Mouse (Mus musculus) hindbrain, embryonic 13.5 days (tissue): ENCODE measurements around the gene Ufsp1. TPM values are rescaled to one million over a fixed set of nuclear protein-coding genes. Genes with fewer than 3 reads are reported as not detected.

Experiments
- ATAC-seq: fragments of 200-750 bp; cut with Nextera tagmentation; 2 replicates; pipeline ENCODE4 v1.8.0; 2017; ENCODE audit warnings: moderate TSS enrichment; ENCODE audit not compliant: low FRiP score
- H3K27ac ChIP-seq: fragments of 300-500 bp; sonication (generic); 2 replicates; pipeline ENCODE4 v1.5.1; 2015; ENCODE audit warnings: inconsistent platforms, mild to moderate bottlenecking, moderate library complexity
- H3K27me3 ChIP-seq: fragments of 300-500 bp; sonication (generic); 2 replicates; pipeline ENCODE4 v1.6.1; 2015; ENCODE audit warnings: mild to moderate bottlenecking, inconsistent platforms
- H3K36me3 ChIP-seq: fragments of 300-500 bp; sonication (generic); 2 replicates; pipeline ENCODE4 v1.6.1; 2015; ENCODE audit warnings: mild to moderate bottlenecking, inconsistent platforms
- H3K4me1 ChIP-seq: fragments of 300-500 bp; sonication (generic); replicated peaks from 2 replicates; pipeline ENCODE4 v1.6.1; 2015; ENCODE audit warnings: inconsistent platforms
- H3K4me2 ChIP-seq: fragments of 300-500 bp; sonication (generic); 2 replicates; pipeline ENCODE4 v1.6.1; 2015; ENCODE audit warnings: inconsistent platforms, mild to moderate bottlenecking, moderate library complexity
- H3K4me3 ChIP-seq: fragments of 300-500 bp; sonication (generic); 2 replicates; pipeline ENCODE4 v1.5.1; 2015; ENCODE audit warnings: mild to moderate bottlenecking, inconsistent platforms
- H3K9ac ChIP-seq: fragments of 300-500 bp; sonication (generic); 2 replicates; pipeline ENCODE4 v1.6.1; 2015; ENCODE audit warnings: mild to moderate bottlenecking, inconsistent platforms
- H3K9me3 ChIP-seq: fragments of 300-500 bp; sonication (generic); 2 replicates; pipeline ENCODE4 v1.6.1; 2016; ENCODE audit warnings: inconsistent platforms
- WGBS: fragments of 180-500 bp; shearing (Covaris S2); methylation state at CpG from one replicate; pipeline ENCODE4 v1.1.7; 2015; 5-methylcytosine and 5-hydroxymethylcytosine counted together
- microRNA-seq: library from miRNA; unstranded; fragments of <30 nt; microRNA quantifications from one replicate; pipeline ENCODE4, GENCODE M21; 2016
- polyA plus RNA-seq: library from polyadenylated mRNA; unstranded; fragments of >200 nt; fragmentation: Nextera tagmentation; extraction: Ambion mirVana; gene quantifications from 2 replicates; pipeline ENCODE4 v1.2.1, GENCODE M21; 2015

Gene Ufsp1
- polyA plus RNA-seq, 1 experiment from 2014 or later = 14.1 TPM

DNA sequence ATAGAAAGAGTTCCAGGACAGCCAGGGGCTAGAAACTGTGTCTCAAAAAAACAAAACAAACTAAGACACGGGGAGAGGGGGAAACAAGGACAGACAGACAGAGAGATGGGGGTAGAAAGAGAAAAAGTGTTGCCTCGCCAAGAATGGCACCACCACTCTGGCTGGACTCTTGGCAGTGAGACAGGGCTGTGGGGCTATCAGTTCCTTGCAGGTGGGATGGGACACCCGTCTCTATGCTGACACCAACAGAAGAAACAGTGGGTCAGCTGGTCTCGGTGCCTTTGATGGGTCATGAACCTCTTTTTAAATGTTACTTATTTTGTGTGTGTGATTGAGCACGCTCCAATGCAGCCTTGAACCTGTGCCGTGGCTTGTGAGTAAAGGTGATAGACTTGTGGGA, 45.8 kb downstream of the Ufsp1 start:
- WGBS = 75% methylated on average over 6 of the region's 6 CpGs
- Histone ChIP-seq H3K4me1 (peaks cover 22% of the 10 kb centered on the region), H3K9me3 (no peaks in the 10 kb centered on the region), H3K9ac (peak overlapping the region; percentile 75), H3K36me3 (no peaks in the 10 kb centered on the region), H3K27me3 (no peaks in the 10 kb centered on the region), H3K4me2 (peak overlapping the region; percentile 74; the same call in 1 of the 2 replicates), H3K4me3 (no peak overlapping the region), H3K27ac (peak overlapping the region; percentile 90)
- ATAC-seq = no peak

DNA sequence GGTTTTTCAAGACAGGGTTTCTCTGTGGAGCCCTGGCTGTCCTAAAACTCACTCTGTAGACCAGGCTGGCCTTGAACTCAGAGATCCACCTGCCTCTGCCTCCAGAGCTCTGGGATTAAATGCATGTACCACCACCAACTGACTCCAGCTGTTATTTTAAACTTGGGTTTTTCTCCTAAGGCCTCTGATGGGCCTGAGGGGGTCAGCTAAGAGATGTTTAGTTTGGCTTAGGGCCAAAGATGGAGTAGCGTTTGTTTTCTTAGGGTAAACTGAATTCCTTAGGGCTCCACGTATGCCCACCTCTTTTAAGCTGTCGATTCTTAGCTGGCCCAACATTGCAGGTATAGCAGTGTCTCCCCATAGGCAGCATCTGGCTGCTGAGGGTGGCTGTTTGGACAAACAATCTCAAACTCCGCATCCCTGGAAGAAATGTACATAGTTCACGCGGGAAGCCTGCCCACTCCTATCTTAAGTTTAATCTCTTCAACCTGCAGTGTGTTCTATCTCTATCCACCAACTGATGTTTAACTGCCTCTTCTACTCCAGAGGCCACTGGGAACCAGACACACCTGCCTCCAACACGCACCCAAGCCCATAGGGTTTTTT, 48.1 kb downstream of the Ufsp1 start:
- 82% methylated on average over 7 of the region's 7 CpGs for WGBS

DNA sequence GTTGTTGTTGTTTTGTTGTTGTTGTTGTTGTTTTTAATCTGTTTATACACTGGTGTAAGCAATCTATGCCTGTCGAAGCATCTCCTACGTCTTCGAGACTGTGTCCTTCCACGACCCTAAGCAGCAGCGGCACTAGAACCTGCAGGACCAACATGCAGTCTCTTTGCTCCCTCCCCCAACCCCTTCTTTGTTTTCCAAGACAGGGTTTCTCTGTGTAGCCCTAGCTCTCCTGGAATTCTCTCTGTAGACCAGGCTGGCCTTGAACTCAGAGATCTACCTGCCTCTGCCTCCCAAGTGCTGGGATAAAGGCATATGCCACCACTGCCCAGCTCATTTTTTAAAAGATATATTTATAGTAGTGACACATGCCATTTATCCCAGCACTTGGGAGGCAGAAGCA, 49.0 kb downstream of the Ufsp1 start:
- no peak overlapping the region for H3K4me3 ChIP-seq
- no peaks in the 10 kb centered on the region for H3K9me3 ChIP-seq
- H3K9ac ChIP-seq = no peak overlapping the region
- H3K36me3 ChIP-seq = no peaks in the 10 kb centered on the region
- ATAC-seq = no peak
- H3K4me2 ChIP-seq = no peak overlapping the region
- peaks cover 8% of the 10 kb centered on the region; the same call in 1 of the 2 replicates for H3K27me3 ChIP-seq
- peaks cover 21% of the 10 kb centered on the region for H3K4me1 ChIP-seq
- 98% methylated on average over 5 of the region's 5 CpGs for WGBS
- no peak overlapping the region for H3K27ac ChIP-seq

More for the DNA sequence above, 48.1 kb downstream of the Ufsp1 start:
- peaks cover 22% of the 10 kb centered on the region for H3K4me1 ChIP-seq
- no peaks in the 10 kb centered on the region for H3K9me3 ChIP-seq
- H3K4me2 ChIP-seq = no peak overlapping the region
- H3K27ac ChIP-seq = no peak overlapping the region
- no peak overlapping the region for H3K4me3 ChIP-seq
- no peak overlapping the region for H3K9ac ChIP-seq
- peaks cover under 1% of the 10 kb centered on the region; the same call in 1 of the 2 replicates for H3K27me3 ChIP-seq
- H3K36me3 ChIP-seq = no peaks in the 10 kb centered on the region
- no peak for ATAC-seq

DNA sequence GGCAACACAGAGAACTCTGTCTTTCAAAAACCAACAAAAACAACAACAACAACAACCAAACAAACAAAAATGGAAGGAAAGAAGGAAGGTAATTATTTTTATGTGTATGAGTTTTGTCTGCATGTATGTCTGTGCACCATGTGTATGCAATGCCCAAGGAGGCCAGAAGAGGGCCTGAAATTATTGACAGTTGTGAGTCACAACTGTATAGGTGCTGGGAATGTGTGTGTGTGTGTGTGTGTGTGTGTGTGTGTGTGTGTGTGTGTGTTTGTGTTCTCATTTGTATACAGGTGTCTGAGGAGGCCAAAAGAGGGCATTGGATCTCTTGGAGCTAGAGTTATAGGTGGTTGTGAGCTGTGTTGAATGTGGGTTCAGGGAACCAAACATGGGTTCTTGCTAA, 49.4 kb downstream of the Ufsp1 start:
- ATAC-seq = no peak
- peaks cover 21% of the 10 kb centered on the region for H3K4me1 ChIP-seq
- no peaks in the 10 kb centered on the region for H3K9me3 ChIP-seq
- no peak overlapping the region for H3K27ac ChIP-seq
- no peaks in the 10 kb centered on the region for H3K36me3 ChIP-seq
- no peak overlapping the region for H3K4me3 ChIP-seq
- no peak overlapping the region for H3K4me2 ChIP-seq
- no peak overlapping the region for H3K9ac ChIP-seq
- peaks cover 13% of the 10 kb centered on the region for H3K27me3 ChIP-seq

Small RNAs within 50 kb of the gene (microRNA-seq; reads per million reads assigned to microRNA genes)
- 0.93 reads per million for gene Mir7036
- not detected for gene Mir8116

Other genes starting within 250 kb of the Ufsp1 start
- 220 and 236 TPM in 2 replicates for gene Ap1s1, start 248.5 kb upstream of the Ufsp1 start, polyA plus RNA-seq
- 0.06 and 0.16 TPM in 2 replicates for gene Serpine1, start 222.4 kb upstream of the Ufsp1 start, polyA plus RNA-seq
- 2.4 and 2.8 TPM in 2 replicates for gene Trim56, start 178.4 kb upstream of the Ufsp1 start, polyA plus RNA-seq
- not detected in 2 replicates for gene Muc3, start 145.3 kb upstream of the Ufsp1 start, polyA plus RNA-seq
- 0.12 and 0.13 TPM in 2 replicates for gene Muc3a, start 82.2 kb upstream of the Ufsp1 start, polyA plus RNA-seq
- 22.2 and 23.8 TPM in 2 replicates for gene Ache, start 7.1 kb upstream of the Ufsp1 start, polyA plus RNA-seq
- 105 and 113 TPM in 2 replicates for gene Srrt, start 13.0 kb downstream of the Ufsp1 start, polyA plus RNA-seq
- gene Trip6, start 19.8 kb downstream of the Ufsp1 start, polyA plus RNA-seq = 19.2 and 20.0 TPM in 2 replicates
- gene Slc12a9, start 39.0 kb downstream of the Ufsp1 start, polyA plus RNA-seq = 25.8 and 27.4 TPM in 2 replicates
- 9.2 and 9.4 TPM in 2 replicates for gene Ephb4, start 55.5 kb downstream of the Ufsp1 start, polyA plus RNA-seq
- 0.06 and 0.08 TPM in 2 replicates for gene Zan, start 182.4 kb downstream of the Ufsp1 start, polyA plus RNA-seq
- 82.2 and 85.1 TPM in 2 replicates for gene Pop7, start 207.9 kb downstream of the Ufsp1 start, polyA plus RNA-seq
- gene Gigyf1, start 223.9 kb downstream of the Ufsp1 start, polyA plus RNA-seq = 17.9 and 19.5 TPM in 2 replicates
- gene Epo, start 238.6 kb downstream of the Ufsp1 start, polyA plus RNA-seq = not detected in 2 replicates
- gene Gnb2, start 238.9 kb downstream of the Ufsp1 start, polyA plus RNA-seq = 529 and 536 TPM in 2 replicates